Mouse (Mus musculus) right cerebral cortex, adult 2 months (tissue): Measurements from ENCODE around the gene Rnf141.

Experiments used
- DNase-seq, 2 experiments: peaks; one replicate each; pipeline ENCODE4 v3.0.0; 2021 to 2022; ENCODE audit warnings: low spot score in 2 of 2

The Rnf141 gene

DNA sequence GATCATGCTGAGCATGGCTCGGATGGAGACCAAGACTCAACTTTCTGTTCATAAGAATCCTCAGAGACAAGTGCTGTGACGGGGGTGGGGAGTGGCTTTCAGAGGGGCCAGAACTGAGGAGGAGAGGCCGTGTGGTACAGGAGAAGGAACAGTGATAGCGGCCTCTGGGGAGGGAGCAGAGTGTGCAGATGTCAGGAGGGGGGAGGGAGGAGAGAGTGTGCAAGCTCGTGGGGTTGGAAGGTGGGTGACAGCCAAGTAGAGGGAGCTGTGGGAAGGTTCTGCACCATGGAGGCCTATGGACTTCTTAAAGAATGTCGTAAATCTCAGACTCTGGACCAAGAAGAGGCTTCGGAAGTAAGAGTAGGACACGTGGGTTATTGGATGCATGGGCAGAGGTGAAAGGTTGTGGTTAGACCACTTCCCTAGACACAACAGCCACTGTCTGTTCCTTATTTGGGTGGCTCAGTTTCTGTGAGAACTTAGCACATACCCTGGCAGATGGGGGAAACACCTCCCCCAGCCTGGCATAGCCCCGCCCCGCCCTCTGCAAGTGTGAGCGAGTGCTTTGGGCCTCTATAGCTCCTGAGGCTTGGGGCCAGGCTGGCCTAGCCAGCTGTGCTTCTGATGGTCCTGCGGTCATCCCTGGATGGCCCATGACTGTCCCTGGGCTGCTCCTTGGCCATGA lies 47.7 kb downstream of the Rnf141 start:
- no peak for DNase-seq

DNA sequence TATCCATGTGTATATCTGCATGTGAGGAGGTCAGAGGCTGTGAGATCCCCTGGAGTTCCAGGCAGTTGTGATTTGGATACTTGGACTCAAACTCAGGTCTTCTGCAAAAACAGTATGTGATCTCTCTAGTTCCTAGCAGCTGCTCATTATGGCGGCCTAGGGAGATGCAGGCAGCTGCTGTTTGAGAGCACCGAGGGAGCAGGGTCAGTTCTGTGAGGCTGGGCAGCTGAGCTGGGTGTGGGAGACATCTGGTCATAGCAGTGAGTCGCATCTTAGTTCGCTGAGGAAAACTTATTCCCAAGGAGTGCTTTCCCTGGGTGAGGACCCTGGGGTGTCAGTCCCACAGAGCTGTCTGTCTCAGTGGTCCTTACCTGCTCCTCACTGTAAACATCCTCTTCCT lies 49.5 kb downstream of the Rnf141 start:
- DNase-seq, result no peak

DNA sequence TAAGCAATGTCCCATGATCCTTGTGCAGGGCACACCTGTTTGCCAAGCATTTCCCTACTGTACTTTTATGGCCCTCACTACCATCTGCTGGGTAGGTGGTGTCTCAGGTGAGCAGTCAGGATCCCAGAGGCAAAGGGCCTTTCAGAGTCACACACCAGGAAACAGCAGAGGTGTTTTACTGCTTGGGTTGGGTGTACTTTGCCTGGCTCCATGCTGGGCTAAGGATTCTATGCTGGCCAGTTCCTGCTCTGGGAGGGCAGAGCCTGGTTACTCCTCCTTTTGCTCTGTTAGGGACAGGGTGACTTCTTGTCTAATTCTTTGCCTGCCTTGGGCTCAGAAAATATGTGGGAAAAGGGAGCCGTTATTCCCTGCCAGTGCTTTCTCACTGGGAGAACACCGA lies 51.4 kb downstream of the Rnf141 start:
- DNase-seq, result no peak

DNA sequence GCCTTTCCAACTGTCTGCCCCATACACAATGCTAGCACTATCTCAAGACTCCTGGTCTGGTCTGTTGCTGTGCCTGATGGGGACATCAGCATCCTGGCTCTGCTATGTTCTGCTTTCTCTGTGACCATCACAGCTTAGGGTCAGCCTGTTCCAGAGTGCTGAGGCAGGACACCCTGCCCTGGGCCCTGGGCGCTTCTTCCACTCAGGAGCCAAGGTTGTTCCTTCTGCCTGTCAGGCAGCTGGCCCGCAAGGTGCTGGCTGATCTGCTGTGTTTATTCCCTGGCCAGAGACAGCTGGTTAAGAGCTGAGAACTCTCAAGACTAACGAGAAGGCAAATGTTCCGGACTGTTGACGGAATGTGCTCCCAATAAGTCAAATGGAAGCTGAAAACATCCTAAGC lies 52.1 kb downstream of the Rnf141 start:
- no peak for DNase-seq

DNA sequence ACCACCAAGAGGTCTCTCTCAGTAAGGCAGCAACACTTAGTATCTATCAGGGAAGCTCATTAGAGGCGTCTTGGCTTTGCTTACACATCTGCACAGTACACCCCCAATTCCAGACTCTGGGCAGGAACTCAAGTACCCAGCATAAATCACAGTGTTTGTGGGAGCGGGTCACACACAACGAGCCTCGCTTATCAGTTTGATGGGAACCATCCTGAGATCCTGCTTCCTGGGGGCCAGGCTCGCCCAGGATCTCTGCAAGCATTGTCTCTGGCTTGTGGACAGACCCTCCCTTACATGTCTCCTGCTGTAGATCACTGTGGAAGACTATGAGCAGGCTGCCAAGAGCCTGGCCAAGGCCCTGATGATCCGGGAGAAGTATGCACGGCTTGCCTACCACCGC lies 53.4 kb downstream of the Rnf141 start:
- no peak for DNase-seq

DNA sequence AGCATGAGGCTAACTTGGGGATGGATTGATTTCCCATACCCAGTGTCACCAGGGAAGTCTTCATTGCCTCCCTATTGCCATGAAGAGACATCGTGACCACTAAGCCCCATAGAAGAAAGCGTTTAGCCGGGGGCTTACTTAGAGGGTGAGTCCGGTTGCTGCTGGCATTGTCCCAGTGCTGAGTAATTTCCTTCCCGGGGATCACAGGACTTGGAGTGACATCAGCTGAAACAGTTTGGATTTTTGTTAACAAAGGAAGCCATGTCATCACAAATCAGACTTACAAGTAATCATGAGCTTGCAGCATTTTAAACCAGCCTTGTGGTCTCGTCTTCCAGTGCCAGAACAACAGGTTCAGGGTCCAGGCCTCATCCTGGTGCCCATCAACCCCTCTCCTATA lies 56.9 kb downstream of the Rnf141 start:
- DNase-seq, result no peak

DNA sequence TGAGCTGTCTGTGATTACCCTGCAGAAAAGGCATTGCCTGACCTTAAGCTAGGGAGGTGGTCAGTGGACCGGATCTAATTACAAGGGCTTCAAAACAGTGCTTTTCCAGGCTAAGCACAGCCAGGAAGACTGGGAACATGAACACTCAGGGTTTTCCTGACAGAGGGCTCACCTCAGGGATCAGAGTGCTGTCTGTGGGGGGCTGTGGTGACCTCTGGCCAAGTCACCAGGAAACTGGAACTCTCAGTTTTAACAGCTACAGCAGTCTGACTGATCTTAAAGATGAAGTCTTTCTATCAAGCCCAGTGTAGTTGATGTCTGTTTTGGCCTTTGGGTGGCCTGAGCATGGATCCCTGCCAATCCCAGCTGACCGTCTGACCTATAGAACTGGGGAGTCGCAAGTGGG lies 58.5 kb downstream of the Rnf141 start:
- DNase-seq, result no peak

DNA sequence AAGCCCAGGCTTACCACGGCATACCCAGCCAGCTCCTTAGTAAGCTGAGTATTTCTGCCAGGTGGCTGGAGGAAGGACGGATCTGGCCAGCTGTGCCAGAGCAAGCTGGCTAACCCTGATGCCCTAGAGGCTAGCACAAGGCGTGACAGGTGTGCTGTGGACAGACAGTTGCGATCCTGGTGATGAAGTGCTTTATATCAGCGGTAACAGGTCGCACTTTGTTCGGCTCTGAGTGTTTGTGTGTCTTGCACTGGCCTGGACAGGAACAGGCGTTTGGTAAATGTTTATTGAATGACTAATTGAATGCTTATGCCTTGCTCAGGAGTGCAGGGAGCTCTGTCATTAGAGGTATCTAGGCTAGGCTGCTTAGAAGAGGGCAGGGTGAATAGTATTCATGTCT lies 59.3 kb downstream of the Rnf141 start:
- no peak for DNase-seq

DNA sequence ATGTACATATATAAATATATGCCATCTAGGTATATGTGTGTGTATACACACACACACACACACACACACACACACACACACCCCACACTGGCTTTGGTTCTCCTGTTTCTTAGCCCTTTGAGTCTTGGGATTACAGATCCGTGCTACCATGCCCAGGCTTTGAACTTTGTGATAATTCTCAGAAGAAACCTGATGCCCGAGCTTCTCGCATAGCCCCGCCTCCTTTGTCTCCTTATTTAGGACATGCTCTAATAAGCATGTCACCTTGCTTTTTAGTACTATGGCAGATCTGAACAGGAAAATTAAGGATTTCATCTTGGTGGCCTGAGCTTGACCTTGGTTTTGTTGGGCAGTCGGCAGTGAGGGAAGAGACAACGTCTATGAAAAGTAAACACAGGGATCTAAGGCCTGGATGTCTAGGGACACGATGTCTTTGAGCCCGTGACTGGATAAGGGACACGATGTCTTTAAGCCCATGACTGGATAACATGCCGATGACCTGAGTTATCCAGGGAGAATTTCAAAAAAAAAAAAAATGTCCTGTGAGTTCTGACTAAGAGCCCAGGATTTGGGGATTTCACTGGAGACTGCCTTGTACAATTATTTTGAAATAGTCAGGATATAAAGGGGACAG lies 61.3 kb downstream of the Rnf141 start:
- no peak for DNase-seq

DNA sequence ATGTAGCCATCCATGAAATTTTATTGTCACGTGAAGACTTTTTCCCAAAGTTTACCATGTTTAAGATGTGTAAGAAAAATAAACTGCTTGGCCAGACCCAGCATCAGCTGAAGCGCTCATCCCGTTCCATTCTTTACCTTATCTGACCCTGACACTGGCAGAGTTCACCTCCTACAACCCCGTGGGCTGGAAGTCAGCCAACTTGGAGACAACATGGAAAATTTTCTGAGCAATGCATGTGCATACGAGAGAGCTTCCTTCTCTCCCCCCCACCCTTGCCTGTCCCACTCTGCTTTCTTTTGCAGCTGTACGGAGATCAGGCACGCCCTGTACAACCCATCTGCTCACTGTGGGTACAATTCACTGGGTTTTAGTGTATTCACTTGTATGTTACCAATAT lies 62.1 kb downstream of the Rnf141 start:
- DNase-seq, result no peak

DNA sequence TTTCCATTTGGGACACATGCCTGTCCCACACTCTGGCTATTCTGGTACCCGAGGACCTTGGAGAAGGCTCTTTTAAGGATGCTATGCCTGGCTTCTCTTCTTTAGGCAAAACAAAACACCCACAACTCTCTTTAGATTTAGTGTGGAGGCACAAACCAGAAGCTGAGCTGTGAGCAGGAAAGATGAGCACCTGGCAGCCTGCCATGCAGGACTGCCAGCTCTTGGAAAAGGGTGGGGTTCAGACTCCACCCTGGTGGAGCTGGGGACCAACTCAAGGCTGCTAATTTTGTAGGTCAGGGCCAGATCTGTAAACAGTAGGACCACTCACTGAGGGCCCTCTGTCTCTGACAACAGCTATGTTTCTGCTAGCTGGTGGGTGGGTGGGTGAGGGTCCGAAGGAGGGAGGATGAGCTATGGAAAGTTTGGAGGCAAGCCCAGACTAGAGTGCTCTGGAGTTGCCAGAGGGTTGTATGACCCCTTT lies 63.0 kb downstream of the Rnf141 start:
- peak; percentile 75 for DNase-seq

DNA sequence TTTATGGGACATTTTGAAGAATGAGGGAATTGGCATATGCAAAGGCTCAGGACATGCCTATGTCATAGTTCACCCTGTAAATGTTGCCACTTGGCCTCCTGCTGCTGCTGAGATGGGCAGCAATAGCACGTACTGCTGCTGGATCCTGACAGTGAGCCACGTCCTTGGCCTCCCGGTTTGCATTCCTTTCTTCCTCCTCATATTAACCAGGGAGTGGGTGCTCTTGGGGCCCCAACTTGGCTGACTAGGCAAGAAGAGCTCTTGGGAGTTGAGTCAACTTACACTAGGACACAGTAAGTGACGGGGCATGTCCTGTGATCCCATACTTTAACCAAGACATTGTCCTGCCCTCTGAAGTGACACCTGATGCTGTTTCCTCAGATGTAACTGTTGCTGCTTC lies 63.7 kb downstream of the Rnf141 start:
- no peak for DNase-seq

DNA sequence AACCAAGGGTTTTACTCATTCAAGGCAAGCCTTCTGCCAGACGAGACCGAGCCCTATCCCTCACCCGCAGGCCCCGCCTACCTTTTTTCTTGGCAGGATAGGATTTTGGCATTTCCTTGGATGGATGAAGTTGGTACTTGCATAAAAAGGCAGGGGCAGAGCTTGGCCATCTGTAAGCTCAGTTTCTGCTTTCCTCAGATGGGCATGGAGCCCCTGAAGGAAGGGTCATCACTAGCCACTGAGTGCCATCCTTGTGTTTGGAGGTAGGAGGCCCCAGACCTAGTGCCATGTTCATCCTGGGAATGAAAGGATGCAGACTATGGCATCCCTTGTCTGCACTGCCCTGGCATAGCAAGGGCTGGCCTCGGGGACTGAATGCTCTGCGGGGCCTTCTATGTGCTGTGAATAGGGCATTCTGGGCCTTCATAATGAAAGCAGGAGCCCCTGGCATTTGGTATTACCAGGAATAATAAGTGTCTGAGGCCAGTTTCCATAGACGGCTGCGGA lies 64.6 kb downstream of the Rnf141 start:
- DNase-seq, result peak in 1 of 2 experiments; percentile 48

DNA sequence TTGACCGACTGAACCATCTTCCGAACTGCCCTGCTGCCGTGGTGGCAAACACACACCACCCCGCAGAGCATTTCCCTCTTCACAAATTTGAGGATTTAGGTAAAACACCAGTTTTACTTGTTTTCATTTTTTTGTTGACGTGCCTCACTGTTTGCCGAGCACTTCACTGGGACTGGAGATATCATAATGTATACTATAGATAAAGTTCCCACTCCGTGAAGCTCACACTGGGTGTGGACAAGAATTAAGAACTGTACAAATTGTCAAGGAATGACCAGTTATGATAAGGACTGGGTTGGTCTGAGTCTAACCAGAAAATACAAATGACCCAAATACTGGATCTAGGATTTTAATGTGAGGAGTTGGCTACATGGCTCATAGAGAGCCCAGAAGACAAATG lies 65.3 kb downstream of the Rnf141 start:
- DNase-seq, result no peak

DNA sequence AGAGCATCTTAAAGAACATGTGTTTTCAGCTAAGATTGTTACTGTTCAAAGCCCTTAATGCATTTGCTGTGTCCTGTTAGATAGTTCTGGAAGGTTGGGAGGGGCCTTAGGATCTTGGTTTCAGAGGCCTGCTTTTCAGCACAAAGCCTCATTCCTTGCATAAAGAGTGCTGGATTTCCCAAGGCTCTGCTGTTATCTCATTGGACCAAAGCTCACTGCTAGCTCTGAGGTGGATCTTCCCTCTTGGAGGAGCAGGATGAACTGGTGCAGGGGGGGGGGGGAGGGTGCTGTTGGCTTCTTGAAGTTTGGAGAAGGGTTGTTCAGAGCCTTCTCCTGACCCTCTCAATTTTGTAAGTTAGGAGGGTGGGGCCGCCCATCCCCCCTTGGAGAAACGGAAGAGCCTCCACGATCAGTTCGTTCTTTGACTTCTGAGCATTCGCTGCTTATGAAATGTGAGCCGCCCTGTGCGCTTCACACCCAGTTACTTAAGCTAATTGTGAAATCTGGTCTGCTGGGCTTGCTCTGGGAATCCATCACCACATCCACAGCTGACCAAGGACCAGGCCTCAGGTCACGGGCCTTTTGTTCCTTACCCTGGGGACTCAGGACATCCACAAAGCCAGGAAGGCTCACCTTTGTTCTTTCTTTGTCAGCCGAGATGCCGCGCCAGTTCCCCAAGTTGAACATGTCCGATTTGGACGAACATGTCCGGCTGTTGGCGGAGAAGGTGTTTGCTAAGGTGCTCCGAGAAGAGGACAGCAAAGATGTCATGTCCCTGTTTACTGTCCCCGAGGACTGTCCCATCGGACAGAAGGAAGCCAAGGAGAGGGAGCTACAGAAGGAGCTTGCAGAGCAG lies 66.9 kb downstream of the Rnf141 start:
- DNase-seq, result no peak

DNA sequence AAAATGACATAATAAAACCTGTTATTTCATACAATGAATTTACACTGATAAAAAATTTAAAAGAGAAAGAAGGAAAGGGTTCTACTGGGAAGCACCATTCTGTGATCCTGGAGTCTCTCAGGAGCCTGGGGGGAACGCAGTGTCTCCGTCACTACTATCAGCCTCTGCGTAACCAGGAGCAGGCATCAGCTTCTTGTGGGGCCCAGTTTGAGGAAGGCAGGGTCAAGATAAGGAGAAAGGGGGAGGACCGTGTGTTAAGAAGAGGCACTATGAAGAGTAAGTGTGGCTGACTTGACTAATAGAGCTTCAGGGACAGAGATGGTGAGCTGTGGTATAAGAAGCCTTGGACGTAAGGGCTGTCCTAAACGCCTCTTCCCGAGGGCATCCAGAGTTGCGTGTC lies 69.6 kb downstream of the Rnf141 start:
- DNase-seq, result no peak

DNA sequence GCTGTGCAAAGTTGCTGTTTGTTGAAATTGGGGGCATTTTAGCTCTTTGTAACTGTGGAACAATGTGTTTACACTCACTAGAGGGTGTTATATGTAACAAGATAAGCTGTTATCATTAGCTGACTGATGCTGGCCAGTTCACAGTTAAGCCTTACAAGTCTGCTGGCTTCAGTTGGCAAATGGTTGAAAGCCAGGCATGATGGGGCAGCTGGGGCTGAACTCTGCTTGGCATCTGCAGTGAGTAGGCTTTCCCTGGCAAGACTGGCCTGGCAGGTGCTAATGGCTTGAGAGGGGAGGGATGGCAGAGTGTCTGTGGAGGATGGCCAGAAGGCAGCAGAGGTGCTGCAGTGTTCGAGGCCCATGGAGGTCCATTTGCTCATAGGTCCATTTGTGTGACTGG lies 70.2 kb downstream of the Rnf141 start:
- peak in 1 of 2 experiments; percentile 36 for DNase-seq

DNA sequence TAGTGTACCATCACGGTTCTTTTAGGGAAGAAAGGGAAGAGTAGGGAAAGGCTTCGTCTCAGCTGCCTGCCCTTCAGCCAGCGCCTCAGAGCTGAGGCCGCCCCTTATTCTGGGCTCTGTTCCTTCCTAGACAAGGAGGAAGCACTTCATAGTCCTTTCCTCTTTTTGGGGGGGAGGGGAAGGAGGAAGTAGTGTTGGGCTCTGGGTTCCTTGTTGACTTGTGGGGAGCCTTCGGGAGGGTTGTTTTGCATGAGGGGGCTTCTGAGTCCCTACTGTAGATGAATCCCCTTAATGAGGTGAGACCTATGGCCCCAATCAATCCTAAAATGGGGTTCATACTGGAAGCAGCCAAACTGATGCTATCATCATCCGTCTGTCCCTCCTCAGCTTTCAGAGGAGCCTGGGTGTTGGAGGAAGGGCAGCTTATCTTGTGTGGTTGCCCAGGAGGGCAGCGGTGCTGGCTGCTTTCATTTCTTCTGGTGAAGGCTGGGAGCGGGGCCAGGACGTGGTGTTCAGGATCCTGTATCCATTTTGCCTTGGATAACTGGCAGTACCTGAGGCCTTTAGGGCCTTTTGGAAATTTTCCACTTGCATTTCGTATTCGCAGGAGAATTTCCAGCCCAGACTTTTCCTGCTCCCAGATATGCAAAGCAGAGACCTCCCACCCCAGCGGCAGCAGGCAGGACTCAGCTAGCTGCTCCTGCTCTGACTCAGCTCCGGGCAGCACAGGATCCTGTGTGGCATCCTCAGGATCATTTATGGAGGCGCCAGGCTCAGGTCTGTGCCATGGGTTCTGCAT lies 70.9 kb downstream of the Rnf141 start:
- DNase-seq, result peak; percentile 35 to 45

DNA sequence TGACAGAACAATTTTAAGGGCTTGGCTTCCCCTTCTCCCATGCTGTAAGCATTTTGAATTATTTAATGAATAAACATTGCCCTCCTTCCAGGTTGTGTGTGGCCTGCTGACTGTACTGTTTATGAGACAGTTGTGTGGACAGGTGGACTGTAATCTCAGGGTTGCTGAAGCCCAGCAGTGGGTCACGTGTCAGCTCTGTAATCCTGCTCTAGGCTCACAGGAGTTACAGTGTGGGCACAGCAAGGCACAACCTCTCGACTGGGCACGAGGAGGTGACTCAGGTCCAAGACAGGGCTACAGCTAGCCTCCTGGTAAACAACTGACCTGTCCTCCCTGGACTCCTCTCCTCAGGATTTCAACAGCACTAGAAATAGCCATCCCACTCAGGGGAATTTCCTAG lies 71.9 kb downstream of the Rnf141 start:
- no peak for DNase-seq

DNA sequence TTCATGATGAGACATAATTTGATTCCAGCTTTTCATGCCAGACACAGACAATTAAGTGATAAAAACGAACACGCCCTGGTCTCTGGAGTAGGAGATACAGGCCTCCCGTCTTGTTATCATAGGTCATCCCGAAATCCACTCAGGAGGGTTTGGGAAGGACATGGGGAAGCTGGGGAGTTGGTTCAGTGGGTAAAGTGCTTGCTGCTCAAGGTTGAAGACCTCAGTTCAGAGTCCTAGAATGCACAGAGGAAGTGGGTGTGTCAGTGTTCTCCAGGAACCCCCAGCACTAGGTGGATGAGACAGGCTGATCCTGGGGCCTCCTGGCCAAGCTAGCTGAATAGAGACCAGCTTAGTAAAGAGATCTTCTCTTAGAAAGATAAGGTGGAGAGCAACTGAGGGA lies 73.3 kb downstream of the Rnf141 start:
- no peak for DNase-seq

DNA sequence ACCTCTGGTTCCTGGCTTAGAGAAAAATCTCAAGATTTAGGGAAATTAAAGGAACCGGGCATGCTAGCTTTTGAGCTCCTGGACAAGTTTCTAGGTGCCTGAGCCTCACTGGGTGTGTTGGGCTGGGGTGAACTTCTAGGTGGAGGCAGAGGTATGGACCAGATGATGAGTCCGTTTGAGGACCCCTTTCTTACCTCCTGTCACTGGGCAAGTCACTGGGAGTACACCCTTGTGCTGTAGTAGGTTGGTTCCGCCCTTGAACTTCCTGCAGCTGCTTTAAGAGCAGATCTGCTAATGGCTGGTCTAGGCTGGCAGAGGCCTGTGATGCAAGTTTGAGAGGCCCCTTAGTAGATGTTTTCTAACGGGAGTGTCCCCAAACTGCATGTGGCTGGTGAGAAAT lies 75.2 kb downstream of the Rnf141 start:
- DNase-seq, result peak; percentile 32 to 36
